Mouse (Mus musculus): ENCODE data around the gene Gm20517. TPM values are rescaled to one million over a fixed set of nuclear protein-coding genes. Genes with fewer than 3 reads are reported as not detected.
A peak's percentile ranks its signal among the peaks of the same experiment; 100 is the strongest.

The Gm20517 gene
- total RNA-seq, 1 experiment = 5.4 TPM

DNA sequence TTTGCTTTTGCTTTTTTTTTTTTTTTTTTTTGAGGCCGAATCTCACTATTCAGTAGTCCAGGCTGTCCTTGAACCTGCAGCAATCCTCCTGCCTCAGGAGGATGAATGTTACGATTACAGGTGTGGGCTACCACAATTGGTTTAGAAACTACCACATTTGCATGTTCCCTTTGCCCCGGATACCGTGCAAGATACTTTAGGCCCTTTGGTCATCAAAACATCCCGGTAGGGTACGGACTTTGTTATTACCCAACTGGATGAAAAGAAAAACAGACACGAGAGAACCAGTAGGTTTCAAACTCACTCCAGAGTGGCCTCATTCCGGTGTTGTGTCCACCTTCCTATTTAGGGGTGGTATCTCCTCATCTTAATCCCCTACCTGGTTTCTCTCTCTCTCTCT, 22.9 kb upstream of the Gm20517 start:
- no peak for DNase-seq (ENCODE audit: low read depth, low spot score)
- Histone ChIP-seq H3K9ac (ENCODE audit: insufficient read depth, low read depth, low read length, poor library complexity, severe bottlenecking) (no peak overlapping the region), H3K4me3 (ENCODE audit: insufficient read depth in 1 of 2, low read depth in 1 of 2, low read length in 2 of 2, poor library complexity in 1 of 2, severe bottlenecking in 1 of 2) (no peak overlapping the region), H3K36me3 (ENCODE audit: control insufficient read depth, insufficient read depth, low read length, poor library complexity, severe bottlenecking) (no peaks in the 10 kb centered on the region), H3K4me1 (ENCODE audit: control insufficient read depth in 2 of 2, insufficient read depth in 2 of 2, low read length in 2 of 2, poor library complexity in 1 of 2) (peaks cover 5 to 12% of the 10 kb centered on the region in 2 experiments; a peak in 3 of 4 replicates), H3K9me3 (ENCODE audit: control insufficient read depth, insufficient read depth, low read depth, low read length) (no peaks in the 10 kb centered on the region), H3K27ac (ENCODE audit: insufficient read depth, low read depth, low read length, poor library complexity, severe bottlenecking) (no peak overlapping the region)
- in situ Hi-C loops (cut with MboI; ENCODE audit: low sequenced_read_pairs in 2 of 2, unreplicated experiment in 2 of 2) = no loop called here
- TF ChIP-seq HCFC1 (IDR thresholded peaks at IDR 0.05; ENCODE audit: borderline replicate concordance, insufficient read depth, low read length) = no peak
- TF ChIP-seq ZNF384 (IDR thresholded peaks at IDR 0.05; ENCODE audit: low read depth, low read length) = no peak

DNA sequence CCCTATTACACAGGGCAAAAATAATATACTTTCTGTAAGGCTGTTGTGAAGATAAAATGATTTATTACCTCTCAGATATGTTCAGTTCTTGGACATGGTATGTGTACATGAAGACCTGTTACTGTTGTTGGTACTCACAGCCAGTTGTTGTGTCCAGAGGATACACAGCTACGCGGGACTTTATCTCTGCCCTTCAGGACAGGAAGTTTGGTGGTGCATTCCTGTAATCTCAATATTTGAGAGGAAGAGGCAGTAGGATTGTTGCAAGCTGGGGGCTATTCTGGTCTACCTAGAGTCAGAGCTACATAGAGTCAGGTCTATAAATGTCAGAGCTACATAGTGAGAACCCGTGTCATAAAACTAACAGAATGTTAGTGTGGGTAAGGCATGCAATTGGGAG, 20.3 kb upstream of the Gm20517 start:
- no peaks in the 10 kb centered on the region for H3K9me3 ChIP-seq (ENCODE audit: control insufficient read depth, insufficient read depth, low read depth, low read length)
- no peak for DNase-seq (ENCODE audit: low read depth, low spot score)
- H3K9ac ChIP-seq (ENCODE audit: insufficient read depth, low read depth, low read length, poor library complexity, severe bottlenecking) = no peak overlapping the region
- in situ Hi-C loops (cut with MboI; ENCODE audit: low sequenced_read_pairs in 2 of 2, unreplicated experiment in 2 of 2) = no loop called here
- H3K27ac ChIP-seq (ENCODE audit: insufficient read depth, low read depth, low read length, poor library complexity, severe bottlenecking) = no peak overlapping the region
- TF ChIP-seq HCFC1 (IDR thresholded peaks at IDR 0.05; ENCODE audit: borderline replicate concordance, insufficient read depth, low read length) = no peak
- no peak for TF ChIP-seq ZC3H11A (IDR thresholded peaks at IDR 0.05; ENCODE audit: borderline replicate concordance, low read depth, low read length)
- no peak for TF ChIP-seq MAFK (IDR thresholded peaks at IDR 0.05; ENCODE audit: insufficient read depth, low read depth, low read length)
- TF ChIP-seq ZNF384 (IDR thresholded peaks at IDR 0.05; ENCODE audit: low read depth, low read length) = no peak
- TF ChIP-seq CHD2 (IDR thresholded peaks at IDR 0.05; ENCODE audit: low read depth, low read length) = no peak
- peaks cover 8 to 13% of the 10 kb centered on the region in 2 experiments for H3K4me1 ChIP-seq (ENCODE audit: control insufficient read depth in 2 of 2, insufficient read depth in 2 of 2, low read length in 2 of 2, poor library complexity in 1 of 2)
- no peaks in the 10 kb centered on the region; the same call in 1 of the 2 replicates for H3K36me3 ChIP-seq (ENCODE audit: control insufficient read depth, insufficient read depth, low read length, poor library complexity, severe bottlenecking)
- no peak overlapping the region for H3K4me3 ChIP-seq (ENCODE audit: insufficient read depth in 1 of 2, low read depth in 1 of 2, low read length in 2 of 2, poor library complexity in 1 of 2, severe bottlenecking in 1 of 2)

DNA sequence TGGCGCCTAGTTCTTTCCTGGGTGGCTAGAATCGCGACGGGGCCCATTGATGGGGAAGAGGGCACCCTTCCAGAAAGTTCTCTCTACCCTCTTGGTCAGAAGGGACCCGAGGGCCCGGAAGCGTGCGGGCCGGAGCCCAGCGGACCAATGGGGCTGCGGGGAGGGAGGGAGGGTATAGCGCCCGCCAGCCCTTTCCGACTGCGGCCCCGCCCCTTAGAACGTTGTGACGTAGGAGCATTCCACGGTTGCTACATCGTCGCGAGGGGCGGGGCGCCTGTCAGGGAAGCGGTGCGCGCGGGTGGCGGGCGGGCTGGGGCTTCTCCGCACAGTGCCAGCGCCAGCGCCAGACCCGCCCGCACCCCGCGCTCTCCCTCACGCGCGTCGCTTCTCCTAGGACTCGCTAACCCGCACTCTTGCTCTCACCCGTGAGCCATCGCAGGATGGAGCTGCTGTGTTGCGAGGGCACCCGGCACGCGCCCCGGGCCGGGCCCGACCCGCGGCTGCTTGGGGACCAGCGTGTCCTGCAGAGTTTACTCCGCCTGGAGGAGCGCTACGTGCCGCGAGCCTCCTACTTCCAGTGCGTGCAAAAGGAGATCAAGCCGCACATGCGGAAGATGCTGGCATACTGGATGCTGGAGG, 18.1 kb upstream of the Gm20517 start:
- in situ Hi-C loops (cut with MboI; ENCODE audit: low sequenced_read_pairs in 2 of 2, unreplicated experiment in 2 of 2) = no loop called here
- Histone ChIP-seq H3K9ac (ENCODE audit: insufficient read depth, low read depth, low read length, poor library complexity, severe bottlenecking) (peak overlapping the region; percentile 57), H3K36me3 (ENCODE audit: control insufficient read depth, insufficient read depth, low read length, poor library complexity, severe bottlenecking) (peaks cover 9% of the 10 kb centered on the region), H3K27ac (ENCODE audit: insufficient read depth, low read depth, low read length, poor library complexity, severe bottlenecking) (peak overlapping the region; percentile 27; the same call in 1 of the 2 replicates), H3K9me3 (ENCODE audit: control insufficient read depth, insufficient read depth, low read depth, low read length) (no peaks in the 10 kb centered on the region), H3K4me3 (ENCODE audit: insufficient read depth in 1 of 2, low read depth in 1 of 2, low read length in 2 of 2, poor library complexity in 1 of 2, severe bottlenecking in 1 of 2) (peak overlapping the region; percentile 75 to 92), H3K4me1 (ENCODE audit: control insufficient read depth in 2 of 2, insufficient read depth in 2 of 2, low read length in 2 of 2, poor library complexity in 1 of 2) (peaks cover 19 to 23% of the 10 kb centered on the region in 2 experiments)
- DNase-seq (ENCODE audit: low read depth, low spot score) = peak; percentile 90
- TF ChIP-seq HCFC1 (IDR thresholded peaks at IDR 0.05; ENCODE audit: borderline replicate concordance, insufficient read depth, low read length) (no peak), MAFK (IDR thresholded peaks at IDR 0.05; ENCODE audit: insufficient read depth, low read depth, low read length) (no peak), CHD2 (IDR thresholded peaks at IDR 0.05; ENCODE audit: low read depth, low read length) (no peak), ZC3H11A (IDR thresholded peaks at IDR 0.05; ENCODE audit: borderline replicate concordance, low read depth, low read length) (no peak), ZNF384 (IDR thresholded peaks at IDR 0.05; ENCODE audit: low read depth, low read length) (no peak)

DNA sequence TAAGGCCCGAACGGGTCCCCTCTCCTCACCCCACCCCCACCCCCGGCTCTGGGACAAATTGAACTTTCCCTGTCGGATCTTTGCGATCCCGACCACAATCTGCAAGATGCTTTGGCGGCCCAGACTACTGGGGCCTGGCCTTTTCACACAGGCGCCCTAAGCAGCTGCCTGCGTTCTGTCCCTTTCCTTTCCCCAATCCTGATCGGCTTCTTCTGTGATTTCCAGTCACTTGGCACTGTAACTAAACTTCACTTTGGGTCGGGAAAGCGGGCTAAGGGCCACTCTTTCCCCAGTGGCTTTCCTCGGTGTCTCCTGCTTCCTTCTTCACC, 17.6 kb upstream of the Gm20517 start:
- Histone ChIP-seq H3K36me3 (ENCODE audit: control insufficient read depth, insufficient read depth, low read length, poor library complexity, severe bottlenecking) (peaks cover 13% of the 10 kb centered on the region), H3K4me3 (ENCODE audit: insufficient read depth in 1 of 2, low read depth in 1 of 2, low read length in 2 of 2, poor library complexity in 1 of 2, severe bottlenecking in 1 of 2) (peak overlapping the region; percentile 75 to 92), H3K4me1 (ENCODE audit: control insufficient read depth in 2 of 2, insufficient read depth in 2 of 2, low read length in 2 of 2, poor library complexity in 1 of 2) (peaks cover 19 to 21% of the 10 kb centered on the region in 2 experiments), H3K9ac (ENCODE audit: insufficient read depth, low read depth, low read length, poor library complexity, severe bottlenecking) (peak overlapping the region; percentile 57), H3K27ac (ENCODE audit: insufficient read depth, low read depth, low read length, poor library complexity, severe bottlenecking) (peak overlapping the region; percentile 27; the same call in 1 of the 2 replicates), H3K9me3 (ENCODE audit: control insufficient read depth, insufficient read depth, low read depth, low read length) (no peaks in the 10 kb centered on the region)
- in situ Hi-C loops (cut with MboI; ENCODE audit: low sequenced_read_pairs in 2 of 2, unreplicated experiment in 2 of 2) = no loop called here
- DNase-seq (ENCODE audit: low read depth, low spot score) = no peak
- TF ChIP-seq ZNF384 (IDR thresholded peaks at IDR 0.05; ENCODE audit: low read depth, low read length) = no peak
- TF ChIP-seq HCFC1 (IDR thresholded peaks at IDR 0.05; ENCODE audit: borderline replicate concordance, insufficient read depth, low read length) = no peak
- no peak for TF ChIP-seq CHD2 (IDR thresholded peaks at IDR 0.05; ENCODE audit: low read depth, low read length)
- no peak for TF ChIP-seq ZC3H11A (IDR thresholded peaks at IDR 0.05; ENCODE audit: borderline replicate concordance, low read depth, low read length)
- TF ChIP-seq MAFK (IDR thresholded peaks at IDR 0.05; ENCODE audit: insufficient read depth, low read depth, low read length) = no peak
